Mouse (Mus musculus): Measurements from ENCODE around the gene Bcat2.

GRCm38 (mm10) chr7:45621443-45621842, 51.5 kb downstream of the Bcat2 start, which contains the start of gene Izumo1:
- TF ChIP-seq EP300 (IDR thresholded peaks at IDR 0.05; ENCODE audit: low read depth), result no peak
- TF ChIP-seq CTCF (IDR thresholded peaks at IDR 0.05; ENCODE audit: low read depth), result no peak
